Mouse (Mus musculus) liver, adult 2 months (tissue): ENCODE measurements at regions not wholly inside any gene's neighbourhood (a gene's known extent, or its start where the extent isn't known, plus 50 kb on each side); places are given as distances from the start of the nearest gene placed in this dataset.

Source experiments
- CTCF ChIP-seq: fragments of 200-500 bp; IDR thresholded peaks from 2 replicates; pipeline ENCODE4 v1.5.1; 2011; ENCODE audit warnings: low read depth, low read length, control low read depth
- POLR2A ChIP-seq: fragments of 200-500 bp; IDR thresholded peaks from 2 replicates; pipeline ENCODE4 v1.6.1; 2011; ENCODE audit warnings: low read length, control low read depth; ENCODE audit not compliant: insufficient read depth; ENCODE audit errors: extremely low read depth

DNA sequence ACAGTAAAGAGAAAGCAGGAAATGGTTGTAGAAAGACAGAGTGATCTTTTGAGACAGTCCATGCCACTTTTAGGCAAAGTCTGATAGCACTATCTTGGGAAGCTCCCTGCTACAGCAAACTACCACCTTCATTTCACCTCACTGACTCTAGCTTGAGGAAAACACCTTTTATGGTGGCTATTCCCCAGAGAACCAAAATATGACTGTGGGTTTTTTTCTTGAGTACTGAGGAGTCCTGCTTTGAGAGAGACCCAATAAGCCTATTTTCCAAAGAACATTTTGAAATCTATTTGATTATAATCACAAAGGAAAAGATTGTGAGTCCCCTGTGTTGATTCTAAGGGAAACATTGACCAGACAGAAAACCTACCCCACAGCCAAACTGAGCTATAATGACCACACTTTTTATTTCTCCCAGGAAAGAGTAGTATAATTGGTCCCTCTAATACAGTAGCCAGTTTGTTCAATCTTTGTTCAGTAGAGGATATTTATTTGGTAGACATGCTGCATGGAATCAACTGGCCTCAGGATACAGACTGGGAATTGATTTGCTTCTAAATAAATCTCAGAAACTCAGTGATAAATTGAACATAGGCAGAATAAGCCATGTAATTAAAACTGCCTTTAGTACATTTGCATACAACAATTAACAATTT, 468.6 kb downstream of the Hace1 start:
- no peak for TF ChIP-seq POLR2A
- TF ChIP-seq CTCF = no peak
